Mouse (Mus musculus): ENCODE measurements around the gene Chka. TPM values are rescaled to one million over a fixed set of nuclear protein-coding genes. Genes with fewer than 3 reads are reported as not detected.
A peak's percentile ranks its signal among the peaks of the same experiment; 100 is the strongest.

The Chka gene
- polyA plus RNA-seq, 1 experiment from 2014 or later: 47.8 TPM

DNA sequence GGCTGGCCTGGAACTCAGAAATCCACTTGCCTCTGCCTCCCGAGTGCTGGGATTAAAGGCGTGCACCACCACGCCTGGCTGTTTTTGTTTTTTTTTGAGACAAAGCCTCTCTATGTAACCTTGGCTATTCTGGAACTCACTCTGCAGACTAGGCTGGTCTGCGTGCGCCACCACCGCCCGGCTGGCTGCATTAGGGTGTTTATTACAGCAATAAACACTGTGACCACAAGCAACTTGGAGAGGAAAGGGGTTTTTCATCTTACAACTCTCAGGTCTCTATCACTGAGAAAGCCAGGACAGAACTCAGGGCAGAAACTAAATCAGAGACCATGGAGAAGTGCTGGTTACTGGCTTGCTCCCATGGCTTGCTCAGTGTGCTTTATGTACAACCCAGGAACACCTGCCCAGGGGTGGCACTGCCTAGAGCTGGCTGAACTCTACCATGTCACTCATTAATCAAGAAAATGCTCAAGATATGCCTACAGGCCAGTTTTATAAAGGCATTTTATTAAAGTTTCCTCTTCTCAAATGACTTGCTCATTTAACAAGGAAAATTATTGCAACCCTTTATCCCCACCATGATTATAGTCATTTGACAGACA lies 3.3 kb upstream of the Chka start:
- Histone ChIP-seq H3K27me3 (peaks cover 4% of the 10 kb centered on the region; the same call in 1 of the 2 replicates), H3K4me2 (replicated peaks) (no peak overlapping the region), H3K9ac (no peak overlapping the region), H3K27ac (no peak overlapping the region), H3K4me1 (peaks cover 14% of the 10 kb centered on the region), H3K4me3 (no peak overlapping the region), H3K9me3 (no peaks in the 10 kb centered on the region), H3K36me3 (no peaks in the 10 kb centered on the region)
- no peak for ATAC-seq (ENCODE audit: low FRiP score, low read depth)
- WGBS: 31% methylated on average over 7 of the region's 7 CpGs

DNA sequence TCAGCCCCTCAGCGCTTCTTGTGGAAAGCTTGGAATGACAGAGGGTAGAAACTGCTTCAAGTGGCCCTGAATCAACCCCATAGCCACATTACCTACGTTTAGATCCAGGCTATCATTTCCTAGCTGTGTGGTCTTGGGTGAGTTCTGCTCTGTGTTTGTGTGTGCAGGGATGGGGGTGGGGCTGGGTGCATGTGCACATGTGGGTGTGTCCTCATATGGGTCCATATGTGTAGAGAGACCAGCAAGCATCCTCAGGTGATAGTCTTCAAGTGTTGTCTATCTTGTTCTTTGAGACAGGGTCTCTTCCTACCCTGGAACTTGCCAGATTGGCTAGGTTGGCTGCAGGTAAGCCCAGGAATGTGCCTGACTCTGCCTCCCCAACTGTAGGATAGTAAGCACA lies 2.3 kb upstream of the Chka start:
- peaks cover 4% of the 10 kb centered on the region; the same call in 1 of the 2 replicates for H3K27me3 ChIP-seq
- H3K4me3 ChIP-seq: no peak overlapping the region
- H3K4me1 ChIP-seq: peaks cover 24% of the 10 kb centered on the region
- no peaks in the 10 kb centered on the region for H3K9me3 ChIP-seq
- H3K36me3 ChIP-seq: no peaks in the 10 kb centered on the region
- no peak overlapping the region for H3K4me2 ChIP-seq (replicated peaks)
- no peak overlapping the region for H3K9ac ChIP-seq
- no peak for ATAC-seq (ENCODE audit: low FRiP score, low read depth)
- WGBS: 76% methylated on average over 2 of the region's 2 CpGs
- H3K27ac ChIP-seq: no peak overlapping the region

DNA sequence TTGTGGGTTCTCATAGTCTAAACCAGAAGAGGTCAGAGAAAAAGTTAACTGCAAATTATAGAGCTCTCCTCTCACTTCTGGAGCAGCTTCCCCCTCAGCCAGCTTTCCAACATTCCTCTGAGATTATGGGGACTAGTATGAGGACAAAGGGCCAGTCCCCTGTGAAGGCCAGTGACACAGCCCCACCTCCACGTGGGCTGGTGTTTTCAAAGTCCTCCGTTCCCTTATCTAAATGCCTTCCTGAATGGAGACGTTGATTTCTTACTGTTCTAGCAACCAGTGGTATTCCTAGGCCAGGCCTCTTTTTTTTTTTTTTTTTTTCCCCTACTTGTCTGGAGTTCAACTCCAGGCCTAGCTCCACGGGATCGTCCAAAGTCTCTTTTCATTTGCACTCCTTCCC lies 1.5 kb upstream of the Chka start:
- Histone ChIP-seq H3K27ac (no peak overlapping the region), H3K9me3 (no peaks in the 10 kb centered on the region), H3K27me3 (peaks cover 4% of the 10 kb centered on the region; the same call in 1 of the 2 replicates), H3K36me3 (no peaks in the 10 kb centered on the region), H3K4me3 (no peak overlapping the region), H3K4me1 (peaks cover 30% of the 10 kb centered on the region), H3K9ac (no peak overlapping the region), H3K4me2 (replicated peaks) (no peak overlapping the region)
- ATAC-seq (ENCODE audit: low FRiP score, low read depth): no peak
- 47% methylated on average over 5 of the region's 5 CpGs for WGBS

DNA sequence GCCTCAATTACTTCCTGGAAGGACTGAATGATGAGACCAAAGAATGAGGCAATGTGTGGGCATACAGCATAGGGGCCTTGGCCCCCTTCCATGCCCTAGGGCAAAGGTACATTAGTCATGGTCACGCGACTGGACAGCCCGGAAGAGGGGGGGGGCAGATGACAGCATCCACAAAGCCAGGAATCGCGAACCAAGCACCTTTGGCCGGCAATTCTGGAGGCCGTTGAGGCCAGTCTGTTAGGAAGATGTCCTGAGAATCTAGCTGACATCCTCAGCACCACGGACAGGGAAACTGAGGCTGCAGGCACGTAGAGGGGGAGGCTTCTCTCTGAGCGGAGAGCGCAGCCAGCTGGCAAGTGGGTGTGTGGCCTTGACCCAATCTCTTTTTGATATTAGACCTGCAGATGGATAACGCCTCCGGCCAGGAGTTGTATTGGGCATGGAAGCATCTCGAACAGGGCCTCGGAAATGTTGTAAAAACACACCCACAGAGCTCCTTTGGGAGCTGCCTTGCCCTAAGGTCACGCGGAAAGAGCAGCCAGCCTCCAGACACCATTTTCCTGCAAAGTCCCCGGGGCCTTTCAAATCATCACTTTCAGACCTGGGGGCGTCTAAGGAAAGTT lies 615 bp upstream of the Chka start:
- 8% methylated on average over 19 of the region's 19 CpGs for WGBS
- no peaks in the 10 kb centered on the region for H3K36me3 ChIP-seq
- H3K9ac ChIP-seq: peak overlapping the region; percentile 93
- peak overlapping the region; percentile 74 for H3K4me2 ChIP-seq (replicated peaks)
- H3K4me1 ChIP-seq: peaks cover 39% of the 10 kb centered on the region
- peak; percentile 2; the same call in 1 of the 2 replicates for ATAC-seq (ENCODE audit: low FRiP score, low read depth)
- H3K27me3 ChIP-seq: peaks cover 4% of the 10 kb centered on the region; the same call in 1 of the 2 replicates
- H3K27ac ChIP-seq: peak overlapping the region; percentile 39; the same call in 1 of the 2 replicates
- peak overlapping the region; percentile 92 for H3K4me3 ChIP-seq
- H3K9me3 ChIP-seq: no peaks in the 10 kb centered on the region

DNA sequence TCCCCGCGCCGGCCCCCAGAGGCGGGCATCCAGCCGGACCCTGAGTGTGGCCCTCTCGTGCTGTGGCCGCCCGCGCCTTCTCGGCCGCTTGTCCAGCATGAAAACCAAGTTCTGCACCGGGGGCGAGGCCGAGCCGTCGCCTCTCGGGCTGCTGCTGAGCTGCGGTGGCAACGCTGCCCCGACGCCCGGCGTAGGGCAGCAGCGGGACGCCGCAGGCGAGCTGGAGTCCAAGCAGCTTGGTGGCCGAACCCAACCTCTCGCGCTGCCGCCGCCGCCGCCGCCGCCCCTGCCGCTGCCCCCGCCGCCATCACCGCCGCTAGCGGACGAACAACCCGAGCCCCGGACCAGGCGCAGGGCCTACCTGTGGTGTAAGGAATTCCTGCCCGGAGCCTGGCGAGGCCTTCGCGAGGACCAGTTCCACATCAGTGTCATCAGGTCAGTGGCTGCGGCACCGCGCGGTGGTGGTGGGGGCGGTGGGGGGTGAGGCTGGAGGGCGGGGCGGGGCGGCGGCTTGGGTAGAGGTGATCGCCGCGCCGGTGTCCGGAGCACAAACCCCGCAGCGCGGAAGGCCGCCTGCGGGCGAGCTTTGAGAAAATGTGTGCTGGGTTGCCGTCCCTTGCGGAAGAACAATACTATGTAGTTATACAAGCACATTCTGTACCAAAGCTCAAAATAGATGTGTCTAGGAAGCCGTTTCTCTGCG lies 557 bp downstream of the Chka start:
- Histone ChIP-seq H3K4me3 (peak overlapping the region; percentile 92), H3K4me2 (replicated peaks) (peak overlapping the region; percentile 74), H3K4me1 (peaks cover 44% of the 10 kb centered on the region), H3K9me3 (no peaks in the 10 kb centered on the region), H3K36me3 (no peaks in the 10 kb centered on the region), H3K27ac (peak overlapping the region; percentile 97), H3K9ac (peak overlapping the region; percentile 93), H3K27me3 (no peaks in the 10 kb centered on the region)
- under 1% methylated on average over 61 of the region's 74 CpGs for WGBS
- ATAC-seq (ENCODE audit: low FRiP score, low read depth): no peak; the same call in 1 of the 2 replicates

DNA sequence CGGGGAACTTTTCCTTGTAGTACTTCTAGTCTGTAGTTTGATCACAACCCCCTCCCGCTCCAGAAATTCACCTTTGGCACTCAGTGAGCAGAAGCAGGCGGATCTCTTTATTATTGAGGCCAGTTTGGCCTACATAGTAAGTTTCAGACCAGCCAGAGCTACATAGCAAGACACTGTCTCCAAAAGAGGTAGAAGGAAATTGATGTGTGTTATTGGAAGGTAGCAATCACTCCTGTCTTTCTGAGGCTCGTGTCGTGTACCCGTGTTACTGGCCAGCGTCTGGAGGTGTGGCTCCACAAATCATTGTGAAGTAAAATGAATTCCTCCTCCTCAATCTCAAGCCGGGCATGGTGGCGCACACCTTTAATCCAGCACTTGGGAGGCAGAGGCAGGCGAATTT lies 1.5 kb downstream of the Chka start:
- Histone ChIP-seq H3K4me3 (peak overlapping the region; percentile 92), H3K4me2 (replicated peaks) (peak overlapping the region; percentile 74), H3K27me3 (no peaks in the 10 kb centered on the region), H3K27ac (no peak overlapping the region), H3K9me3 (no peaks in the 10 kb centered on the region), H3K9ac (no peak overlapping the region), H3K4me1 (peaks cover 46% of the 10 kb centered on the region), H3K36me3 (no peaks in the 10 kb centered on the region)
- no peak for ATAC-seq (ENCODE audit: low FRiP score, low read depth)
- 89% methylated on average over 10 of the region's 10 CpGs for WGBS

DNA sequence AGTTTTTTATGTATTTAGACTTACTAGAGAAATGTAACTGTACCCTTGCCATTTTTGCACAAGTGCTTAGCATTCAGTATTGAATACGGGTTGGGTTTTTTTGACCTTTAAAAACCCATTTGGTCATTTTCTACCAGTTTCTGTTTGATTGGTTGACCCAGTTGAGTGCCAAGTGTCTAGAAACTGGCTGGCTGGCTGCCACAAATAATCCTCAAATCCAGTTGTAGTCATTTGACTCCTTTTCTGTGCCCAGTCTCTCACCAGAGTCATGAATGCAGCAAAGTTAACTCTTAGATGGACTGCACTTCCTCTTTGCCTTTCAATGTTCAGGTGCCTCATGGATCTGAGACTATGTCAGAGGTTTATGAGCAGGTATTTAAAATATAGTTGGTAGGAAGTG lies 2.3 kb downstream of the Chka start:
- no peak for ATAC-seq (ENCODE audit: low FRiP score, low read depth)
- no peaks in the 10 kb centered on the region for H3K9me3 ChIP-seq
- 65% methylated on average over 1 of the region's 1 CpGs for WGBS
- H3K27ac ChIP-seq: no peak overlapping the region; the same call in 1 of the 2 replicates
- peaks cover 43% of the 10 kb centered on the region for H3K4me1 ChIP-seq
- H3K9ac ChIP-seq: no peak overlapping the region
- H3K27me3 ChIP-seq: no peaks in the 10 kb centered on the region
- H3K4me3 ChIP-seq: no peak overlapping the region
- no peaks in the 10 kb centered on the region for H3K36me3 ChIP-seq
- H3K4me2 ChIP-seq (replicated peaks): peak overlapping the region; percentile 74

DNA sequence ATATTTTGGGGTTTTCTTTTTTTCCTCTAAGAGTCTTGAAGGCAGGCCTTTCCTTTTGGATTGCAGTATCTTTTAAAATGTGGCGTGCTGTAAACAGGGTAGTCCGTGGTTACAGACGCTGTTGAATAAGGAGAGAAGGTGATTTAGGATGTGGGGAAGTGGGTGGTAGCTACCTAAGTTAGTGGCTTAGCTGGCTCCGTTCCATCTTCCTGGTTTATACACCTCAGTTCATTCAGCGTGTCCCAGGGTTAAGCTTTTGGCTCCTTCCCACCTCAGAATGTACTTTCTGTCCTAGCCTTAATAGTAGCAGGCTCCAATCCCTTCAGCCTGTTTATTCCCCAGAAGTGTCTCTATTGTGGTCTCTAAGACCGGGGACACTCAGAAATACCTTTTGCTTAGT lies 3.5 kb downstream of the Chka start:
- no peak overlapping the region; the same call in 1 of the 2 replicates for H3K9ac ChIP-seq
- peak overlapping the region; percentile 48 for H3K4me2 ChIP-seq (replicated peaks)
- no peak for ATAC-seq (ENCODE audit: low FRiP score, low read depth)
- peak overlapping the region; percentile 69 for H3K27ac ChIP-seq
- peaks cover 43% of the 10 kb centered on the region for H3K4me1 ChIP-seq
- H3K9me3 ChIP-seq: no peaks in the 10 kb centered on the region
- H3K36me3 ChIP-seq: no peaks in the 10 kb centered on the region
- 48% methylated on average over 6 of the region's 6 CpGs for WGBS
- peak overlapping the region; percentile 7; the same call in 1 of the 2 replicates for H3K4me3 ChIP-seq
- no peaks in the 10 kb centered on the region for H3K27me3 ChIP-seq

DNA sequence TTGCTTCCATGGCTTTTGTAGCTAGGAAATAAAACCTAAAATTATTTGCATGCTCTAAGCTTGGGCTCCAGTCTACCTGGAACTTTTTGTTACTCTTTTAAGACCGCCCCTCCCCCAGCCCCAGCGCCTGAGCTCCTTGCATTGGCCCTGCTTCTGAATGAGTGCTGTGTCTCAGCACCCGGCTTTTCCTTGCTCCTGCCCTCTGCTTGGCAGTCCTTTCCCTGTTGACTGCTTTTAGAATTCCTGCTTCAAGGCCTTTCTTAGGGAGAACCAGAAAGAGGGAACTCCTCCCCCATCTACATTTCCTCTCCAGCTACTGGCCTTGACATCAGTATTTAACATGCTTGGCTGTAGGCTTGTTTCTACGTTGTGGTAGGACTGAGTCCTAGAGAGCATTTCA lies 4.0 kb downstream of the Chka start:
- Histone ChIP-seq H3K4me2 (replicated peaks) (peak overlapping the region; percentile 48), H3K4me3 (peak overlapping the region; percentile 7; the same call in 1 of the 2 replicates), H3K4me1 (peaks cover 43% of the 10 kb centered on the region), H3K9me3 (no peaks in the 10 kb centered on the region), H3K27me3 (no peaks in the 10 kb centered on the region), H3K9ac (peak overlapping the region; percentile 25; the same call in 1 of the 2 replicates), H3K27ac (peak overlapping the region; percentile 69), H3K36me3 (0 out of 2 replicates have a peak, but pooled peaks cover under 1% of the 10 kb centered on the region)
- no peak for ATAC-seq (ENCODE audit: low FRiP score, low read depth)
- WGBS: 19% methylated on average over 4 of the region's 4 CpGs

DNA sequence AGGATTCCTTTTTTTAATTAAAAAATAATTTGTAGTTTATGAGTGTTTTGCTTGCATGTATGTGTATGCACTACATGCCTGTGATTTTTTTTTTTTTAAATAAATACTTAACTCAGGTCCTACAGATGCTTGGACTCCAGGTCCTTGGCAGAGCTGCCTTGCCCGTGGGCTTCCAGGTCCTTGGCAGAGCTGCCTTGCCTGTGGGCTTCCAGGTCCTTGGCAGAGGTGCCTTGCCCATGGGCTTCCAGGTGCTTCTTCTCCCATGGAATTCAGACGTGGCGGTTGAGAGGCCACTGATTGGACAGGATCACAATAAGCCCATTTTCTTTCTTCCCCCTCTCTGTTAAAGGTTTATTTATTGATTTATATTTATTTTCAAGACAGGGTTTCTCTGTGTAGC lies 5.6 kb downstream of the Chka start:
- H3K36me3 ChIP-seq: 0 out of 2 replicates have a peak, but pooled peaks cover 4% of the 10 kb centered on the region
- H3K27me3 ChIP-seq: no peaks in the 10 kb centered on the region
- peaks cover 36% of the 10 kb centered on the region for H3K4me1 ChIP-seq
- H3K27ac ChIP-seq: no peak overlapping the region
- ATAC-seq (ENCODE audit: low FRiP score, low read depth): no peak
- no peaks in the 10 kb centered on the region for H3K9me3 ChIP-seq
- no peak overlapping the region for H3K9ac ChIP-seq
- WGBS: 78% methylated on average over 3 of the region's 3 CpGs
- H3K4me2 ChIP-seq (replicated peaks): no peak overlapping the region
- H3K4me3 ChIP-seq: no peak overlapping the region

DNA sequence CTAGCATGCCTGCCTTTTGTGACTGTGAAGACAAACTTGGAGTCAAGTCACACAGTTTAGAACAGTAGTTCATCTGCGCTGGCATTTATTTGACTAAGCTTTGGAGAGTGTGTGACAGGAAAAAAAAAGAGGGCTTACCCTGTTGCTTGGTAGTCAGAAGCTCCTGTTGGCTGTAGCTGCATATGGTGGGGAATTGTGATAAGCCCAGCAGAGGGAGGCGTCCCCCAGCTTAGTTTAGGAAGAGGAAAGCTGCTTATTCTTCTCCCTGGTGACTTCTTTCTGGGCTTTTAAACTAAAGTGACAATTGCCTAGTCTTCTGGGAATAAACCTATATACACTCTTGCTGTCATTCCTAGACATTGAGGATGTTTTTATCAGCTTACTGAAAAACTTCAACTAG lies 11.1 kb downstream of the Chka start:
- no peaks in the 10 kb centered on the region for H3K4me1 ChIP-seq
- peaks cover 25% of the 10 kb centered on the region for H3K36me3 ChIP-seq
- no peak overlapping the region for H3K9ac ChIP-seq
- H3K9me3 ChIP-seq: no peaks in the 10 kb centered on the region
- no peak overlapping the region for H3K4me3 ChIP-seq
- H3K4me2 ChIP-seq (replicated peaks): no peak overlapping the region
- H3K27ac ChIP-seq: no peak overlapping the region
- 80% methylated on average over 2 of the region's 2 CpGs for WGBS
- ATAC-seq (ENCODE audit: low FRiP score, low read depth): no peak
- no peaks in the 10 kb centered on the region for H3K27me3 ChIP-seq

DNA sequence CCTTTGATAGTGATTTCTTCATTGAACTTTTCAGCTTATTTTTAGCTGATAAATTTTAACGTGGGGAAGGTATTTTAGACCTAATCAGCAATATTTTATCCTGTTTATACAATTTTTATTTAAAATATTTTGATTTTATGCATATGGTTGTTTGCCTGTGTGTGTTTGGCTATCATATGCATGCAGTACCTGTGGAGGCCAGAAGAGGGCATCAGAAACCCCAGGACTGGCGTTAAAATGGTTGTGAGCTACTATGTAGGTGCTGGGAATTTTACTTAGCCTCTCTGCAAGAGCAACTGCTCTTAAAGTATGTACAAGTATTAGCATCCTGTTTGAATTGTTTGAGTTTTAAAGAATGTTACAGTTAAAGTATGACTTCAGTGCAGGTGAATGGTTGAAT lies 13.4 kb downstream of the Chka start:
- H3K9me3 ChIP-seq: no peaks in the 10 kb centered on the region
- WGBS: 86% methylated on average over 2 of the region's 2 CpGs
- H3K4me1 ChIP-seq: peaks cover 3% of the 10 kb centered on the region
- no peaks in the 10 kb centered on the region for H3K27me3 ChIP-seq
- no peak overlapping the region for H3K4me3 ChIP-seq
- H3K4me2 ChIP-seq (replicated peaks): no peak overlapping the region
- no peak for ATAC-seq (ENCODE audit: low FRiP score, low read depth)
- H3K36me3 ChIP-seq: peaks cover 25% of the 10 kb centered on the region
- no peak overlapping the region for H3K27ac ChIP-seq
- H3K9ac ChIP-seq: no peak overlapping the region

All from limb, embryonic 13.5 days (tissue).